Mouse (Mus musculus): ENCODE results near the gene Arhgap28. TPM values are rescaled to one million over a fixed set of nuclear protein-coding genes. Genes with fewer than 3 reads are reported as not detected.
"Not testable (repeated sequence)": the region's sequence is repeated elsewhere in the genome, so short reads cannot be mapped to it uniquely, and the experiment has no call there.

Arhgap28 gene
- total RNA-seq, 1 experiment from 2014 or later: not detected

- ATAC-seq (replicated peaks; ENCODE audit: insufficient number of reproducible peaks, low FRiP score, low TSS enrichment, poor library complexity, severe bottlenecking): no peak
These were observed 97.7 kb downstream of the Arhgap28 start for GRCm38 (mm10) chr17:67906236-67906635.

DNA sequence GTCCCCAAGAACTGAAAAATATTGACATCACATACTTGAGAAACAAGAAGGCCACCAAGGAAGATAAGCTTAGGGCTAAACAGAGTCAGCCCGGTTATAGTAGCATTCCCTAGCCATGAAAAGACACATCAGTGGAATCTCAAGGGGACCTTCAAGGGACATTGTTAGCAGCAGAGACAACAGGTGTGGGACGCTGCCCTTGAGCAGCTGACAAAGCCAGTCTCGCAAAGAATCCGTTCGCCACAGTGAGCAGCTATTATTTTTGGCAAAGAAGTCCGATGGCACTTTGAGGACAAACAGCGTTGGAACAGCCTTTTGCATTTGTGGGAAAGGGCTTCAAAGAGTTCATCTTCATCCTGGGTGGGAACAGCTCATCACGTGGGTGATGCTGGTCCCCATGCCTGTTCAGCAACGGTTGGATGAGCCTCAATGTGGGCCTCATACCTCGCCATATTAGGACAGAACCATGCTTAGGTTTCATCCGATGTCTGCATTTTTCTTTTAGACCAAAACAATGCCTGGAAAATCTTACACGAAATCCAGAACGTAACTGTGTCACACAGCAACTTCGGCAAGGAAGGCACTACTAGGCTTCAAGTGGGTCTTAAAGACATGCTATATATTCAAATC is 99.5 kb downstream of the Arhgap28 start:
- no peak for ATAC-seq (replicated peaks; ENCODE audit: insufficient number of reproducible peaks, low FRiP score, low TSS enrichment, poor library complexity, severe bottlenecking)

DNA sequence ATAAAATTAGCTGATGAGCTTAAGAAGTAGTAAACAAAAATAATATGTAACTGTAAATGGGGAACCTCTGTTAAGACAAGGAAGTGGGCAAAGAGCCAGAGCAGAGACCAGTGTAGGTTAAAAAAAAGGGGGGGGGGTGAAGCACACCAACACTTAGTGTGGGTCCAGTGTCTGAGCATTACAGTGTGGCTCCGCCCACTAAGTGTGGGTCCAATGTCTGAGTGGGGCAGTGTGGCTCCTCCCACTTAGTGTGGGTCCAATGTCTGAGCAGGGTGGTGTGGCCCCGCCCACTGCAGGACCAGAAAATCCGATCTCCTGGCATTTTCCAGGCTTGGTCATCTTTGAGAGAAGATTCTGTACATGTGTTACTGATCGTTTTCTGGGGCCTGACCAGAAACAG is 101.1 kb downstream of the Arhgap28 start:
- 0 out of 2 replicates have a peak, but pooled peaks have one; percentile 43 for ATAC-seq (replicated peaks; ENCODE audit: insufficient number of reproducible peaks, low FRiP score, low TSS enrichment, poor library complexity, severe bottlenecking)

GRCm38 (mm10) chr17:67901161-67901560 is 102.8 kb downstream of the Arhgap28 start:
- no peak for ATAC-seq (replicated peaks; ENCODE audit: insufficient number of reproducible peaks, low FRiP score, low TSS enrichment, poor library complexity, severe bottlenecking)

DNA sequence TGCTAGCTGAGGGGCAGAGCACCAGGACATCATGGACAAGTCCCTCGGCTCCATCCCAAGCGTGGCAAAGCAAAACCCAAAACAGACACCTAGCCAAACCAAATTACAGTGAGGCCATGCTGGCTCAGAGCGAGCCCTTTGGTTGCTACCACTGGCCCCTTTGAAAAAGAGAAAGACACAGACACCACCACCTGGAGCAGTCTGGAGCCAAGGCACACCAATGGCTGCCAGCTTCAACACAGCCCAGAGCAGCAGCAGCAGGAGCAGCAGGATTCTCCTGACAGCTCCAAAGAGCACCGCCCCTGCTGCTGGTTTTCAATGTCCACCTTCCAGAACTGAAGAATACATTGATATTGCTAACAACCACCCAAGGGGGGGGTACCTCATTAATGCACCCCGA is 104.5 kb downstream of the Arhgap28 start:
- no peak for ATAC-seq (replicated peaks; ENCODE audit: insufficient number of reproducible peaks, low FRiP score, low TSS enrichment, poor library complexity, severe bottlenecking)

- no peak for ATAC-seq (replicated peaks; ENCODE audit: insufficient number of reproducible peaks, low FRiP score, low TSS enrichment, poor library complexity, severe bottlenecking)
These were observed 107.5 kb downstream of the Arhgap28 start for GRCm38 (mm10) chr17:67896413-67896812.

GRCm38 (mm10) chr17:67889481-67890325 is 114.2 kb downstream of the Arhgap28 start:
- peak; percentile 53; the same call in 1 of the 2 replicates for ATAC-seq (replicated peaks; ENCODE audit: insufficient number of reproducible peaks, low FRiP score, low TSS enrichment, poor library complexity, severe bottlenecking)

DNA sequence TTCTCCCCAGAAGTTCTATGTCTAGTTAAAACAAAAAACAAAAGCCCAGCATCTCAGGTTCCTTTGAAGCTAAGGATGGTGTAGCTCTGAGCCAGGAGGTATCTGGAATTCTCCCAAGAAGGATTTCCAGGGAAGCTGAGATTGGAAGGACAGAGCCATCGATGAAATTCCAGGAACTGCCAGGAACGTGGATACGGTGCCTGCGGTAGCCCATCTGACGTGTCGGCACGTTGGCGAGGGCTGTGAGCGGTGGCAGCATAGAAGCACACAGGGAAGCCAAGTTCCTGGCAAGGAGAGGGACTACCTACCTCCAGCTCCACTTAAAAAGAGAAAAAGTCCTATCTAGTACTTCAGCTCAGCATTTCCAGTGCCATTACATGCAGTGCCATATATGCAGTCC is 115.8 kb downstream of the Arhgap28 start:
- no peak for ATAC-seq (replicated peaks; ENCODE audit: insufficient number of reproducible peaks, low FRiP score, low TSS enrichment, poor library complexity, severe bottlenecking)

GRCm38 (mm10) chr17:67886326-67886725 is 117.6 kb downstream of the Arhgap28 start:
- ATAC-seq (replicated peaks; ENCODE audit: insufficient number of reproducible peaks, low FRiP score, low TSS enrichment, poor library complexity, severe bottlenecking): no peak

DNA sequence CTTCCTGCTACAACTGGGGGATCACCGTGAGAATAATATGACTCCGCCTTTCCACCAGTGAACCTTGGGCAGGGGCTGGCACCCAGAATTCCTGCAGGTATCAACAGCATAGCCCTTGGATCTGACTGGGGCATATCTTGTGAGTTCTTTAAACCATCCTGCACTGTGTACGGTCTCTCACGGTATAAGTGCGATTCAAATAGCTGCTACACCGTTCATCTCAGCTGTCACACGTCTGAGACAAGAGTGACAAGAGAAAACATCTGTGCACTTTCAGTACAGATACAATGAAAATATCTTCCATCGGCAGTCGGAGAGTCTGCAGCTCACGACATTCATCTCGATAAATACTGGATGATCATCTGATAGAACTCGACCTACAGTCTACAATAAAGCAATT is 126.3 kb downstream of the Arhgap28 start:
- no peak for ATAC-seq (replicated peaks; ENCODE audit: insufficient number of reproducible peaks, low FRiP score, low TSS enrichment, poor library complexity, severe bottlenecking)

GRCm38 (mm10) chr17:67869731-67870601 is 134.0 kb downstream of the Arhgap28 start:
- ATAC-seq (replicated peaks; ENCODE audit: insufficient number of reproducible peaks, low FRiP score, low TSS enrichment, poor library complexity, severe bottlenecking): no peak

DNA sequence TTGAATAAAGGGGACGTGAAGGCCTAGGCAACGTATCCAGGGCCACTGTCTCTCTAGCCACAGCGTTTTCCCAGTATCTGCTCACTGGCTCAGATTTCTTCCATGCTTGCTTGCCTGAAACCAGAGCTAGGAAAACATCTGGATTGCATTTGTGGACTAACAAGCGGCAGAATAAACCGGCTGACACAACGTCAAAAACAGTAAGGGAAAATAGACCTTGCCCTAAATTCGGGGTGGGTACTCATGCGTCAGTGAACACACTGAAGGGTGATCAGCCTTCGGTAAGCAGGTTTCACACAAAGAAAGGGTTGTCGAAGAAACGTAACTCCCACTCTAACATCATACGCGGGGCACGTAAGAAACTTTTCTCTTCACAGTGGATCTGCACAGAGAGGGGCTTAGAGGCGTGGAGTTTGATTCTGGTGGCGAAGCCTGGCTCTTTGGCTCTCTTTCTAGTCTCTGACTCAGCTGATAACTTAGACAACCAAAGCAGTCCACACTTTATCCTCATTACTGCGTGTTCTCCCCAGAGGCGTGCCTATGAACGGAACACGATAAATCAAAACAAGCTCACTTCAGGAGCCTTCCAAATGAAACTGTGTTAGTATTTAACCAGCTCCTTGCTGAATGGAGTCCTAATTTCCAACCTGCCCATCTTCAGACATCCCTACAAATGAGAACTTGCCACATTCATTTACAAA is 137.2 kb downstream of the Arhgap28 start:
- no peak for ATAC-seq (replicated peaks; ENCODE audit: insufficient number of reproducible peaks, low FRiP score, low TSS enrichment, poor library complexity, severe bottlenecking)

- ATAC-seq (replicated peaks; ENCODE audit: insufficient number of reproducible peaks, low FRiP score, low TSS enrichment, poor library complexity, severe bottlenecking): no peak
These were observed 137.9 kb downstream of the Arhgap28 start for GRCm38 (mm10) chr17:67866026-67866425.

DNA sequence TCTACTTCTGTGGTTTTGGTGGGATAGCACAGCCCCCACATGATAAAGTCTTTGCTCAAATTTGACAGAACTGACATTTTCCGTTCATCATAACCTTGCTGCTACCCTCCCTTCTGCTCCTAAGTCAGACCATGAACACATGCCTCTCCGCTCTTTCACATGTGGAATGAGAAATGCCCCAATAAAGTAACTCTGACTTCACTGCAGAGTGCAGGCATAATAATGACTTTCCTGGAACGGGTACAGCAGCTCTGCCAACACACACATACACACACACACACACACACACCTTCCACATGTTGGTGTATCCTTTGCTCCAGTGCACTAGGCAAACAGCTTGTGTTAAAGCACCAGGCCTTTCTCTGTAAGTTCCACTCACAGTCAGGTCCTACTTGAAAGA is 139.0 kb downstream of the Arhgap28 start:
- ATAC-seq (replicated peaks; ENCODE audit: insufficient number of reproducible peaks, low FRiP score, low TSS enrichment, poor library complexity, severe bottlenecking): no peak

DNA sequence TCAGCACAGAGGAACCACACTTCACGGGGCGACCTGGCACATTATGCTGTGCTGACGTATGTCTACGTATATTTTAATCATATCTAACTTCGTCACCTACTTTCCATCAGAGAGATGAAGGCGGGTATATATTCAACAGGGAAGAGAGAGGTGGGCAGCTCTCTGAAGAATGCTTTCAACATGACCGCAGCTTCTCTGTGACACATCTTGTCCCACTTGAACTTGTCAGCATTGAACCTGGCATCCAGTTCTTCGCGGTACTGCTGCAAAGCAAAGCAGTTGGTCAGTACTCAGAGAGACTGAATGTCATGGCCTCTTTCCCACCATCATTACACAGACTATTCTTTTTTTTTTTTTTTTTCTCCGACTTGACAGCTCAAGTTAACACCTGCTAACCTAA is 139.6 kb downstream of the Arhgap28 start:
- ATAC-seq (replicated peaks; ENCODE audit: insufficient number of reproducible peaks, low FRiP score, low TSS enrichment, poor library complexity, severe bottlenecking): no peak

- peak; percentile 55 for ATAC-seq (replicated peaks; ENCODE audit: insufficient number of reproducible peaks, low FRiP score, low TSS enrichment, poor library complexity, severe bottlenecking)
These were observed 142.0 kb downstream of the Arhgap28 start for GRCm38 (mm10) chr17:67861744-67862535.

GRCm38 (mm10) chr17:67861080-67861630 is 142.8 kb downstream of the Arhgap28 start:
- no peak for ATAC-seq (replicated peaks; ENCODE audit: insufficient number of reproducible peaks, low FRiP score, low TSS enrichment, poor library complexity, severe bottlenecking)

GRCm38 (mm10) chr17:67841494-67841893 is 162.4 kb downstream of the Arhgap28 start:
- ATAC-seq (replicated peaks; ENCODE audit: insufficient number of reproducible peaks, low FRiP score, low TSS enrichment, poor library complexity, severe bottlenecking): not testable (repeated sequence)
